Mouse (Mus musculus): ENCODE measurements around the gene Zfp213.
A peak's percentile ranks its signal among the peaks of the same experiment; 100 is the strongest.
"Not testable (repeated sequence)": the region's sequence is repeated elsewhere in the genome, so short reads cannot be mapped to it uniquely, and the experiment has no call there.

Zfp213 gene

GRCm38 (mm10) chr17:23563595-23564367 lies at the start of gene Zfp213:
Gene Zfp213, minus strand, starts transcription at chr17:23564238.
- H3K36me3 ChIP-seq (ENCODE audit: control insufficient read depth, insufficient read depth, low read length, poor library complexity, severe bottlenecking): peaks cover 2% of the 10 kb centered on the region
- no peaks in the 10 kb centered on the region for H3K27me3 ChIP-seq (ENCODE audit: control insufficient read depth, insufficient read depth, low read length, poor library complexity, severe bottlenecking)
- peak; percentile 95 for DNase-seq (ENCODE audit: low read depth, low spot score)

- DNase-seq (ENCODE audit: low read depth, low spot score): peak; percentile 94
- no peaks in the 10 kb centered on the region for H3K36me3 ChIP-seq (ENCODE audit: control insufficient read depth, insufficient read depth, low read length, poor library complexity, severe bottlenecking)
- H3K27me3 ChIP-seq (ENCODE audit: control insufficient read depth, insufficient read depth, low read length, poor library complexity, severe bottlenecking): no peaks in the 10 kb centered on the region
Observed at GRCm38 (mm10) chr17:23610361-23610800, 46.3 kb upstream of the Zfp213 start.

GRCm38 (mm10) chr17:23609612-23610011 lies 45.6 kb upstream of the Zfp213 start:
- H3K27me3 ChIP-seq (ENCODE audit: control insufficient read depth, insufficient read depth, low read length, poor library complexity, severe bottlenecking): no peaks in the 10 kb centered on the region
- DNase-seq (ENCODE audit: low read depth, low spot score): no peak
- no peaks in the 10 kb centered on the region for H3K36me3 ChIP-seq (ENCODE audit: control insufficient read depth, insufficient read depth, low read length, poor library complexity, severe bottlenecking)

- Histone ChIP-seq H3K27me3 (ENCODE audit: control insufficient read depth, insufficient read depth, low read length, poor library complexity, severe bottlenecking) (no peaks in the 10 kb centered on the region), H3K36me3 (ENCODE audit: control insufficient read depth, insufficient read depth, low read length, poor library complexity, severe bottlenecking) (no peaks in the 10 kb centered on the region)
- DNase-seq (ENCODE audit: low read depth, low spot score): no peak
Observed at GRCm38 (mm10) chr17:23605220-23605619, 41.2 kb upstream of the Zfp213 start.

GRCm38 (mm10) chr17:23604394-23604793 lies 40.4 kb upstream of the Zfp213 start:
- Histone ChIP-seq H3K27me3 (ENCODE audit: control insufficient read depth, insufficient read depth, low read length, poor library complexity, severe bottlenecking) (no peaks in the 10 kb centered on the region), H3K36me3 (ENCODE audit: control insufficient read depth, insufficient read depth, low read length, poor library complexity, severe bottlenecking) (no peaks in the 10 kb centered on the region)
- no peak for DNase-seq (ENCODE audit: low read depth, low spot score)

- Histone ChIP-seq H3K27me3 (ENCODE audit: control insufficient read depth, insufficient read depth, low read length, poor library complexity, severe bottlenecking) (no peaks in the 10 kb centered on the region), H3K36me3 (ENCODE audit: control insufficient read depth, insufficient read depth, low read length, poor library complexity, severe bottlenecking) (no peaks in the 10 kb centered on the region)
- DNase-seq (ENCODE audit: low read depth, low spot score): peak; percentile 72
Observed at GRCm38 (mm10) chr17:23603542-23603941, 39.5 kb upstream of the Zfp213 start.

- H3K36me3 ChIP-seq (ENCODE audit: control insufficient read depth, insufficient read depth, low read length, poor library complexity, severe bottlenecking): no peaks in the 10 kb centered on the region
- no peaks in the 10 kb centered on the region for H3K27me3 ChIP-seq (ENCODE audit: control insufficient read depth, insufficient read depth, low read length, poor library complexity, severe bottlenecking)
- no peak for DNase-seq (ENCODE audit: low read depth, low spot score)
Observed at GRCm38 (mm10) chr17:23603077-23603476, 39.0 kb upstream of the Zfp213 start.

GRCm38 (mm10) chr17:23601836-23602585 lies 38.0 kb upstream of the Zfp213 start:
- no peaks in the 10 kb centered on the region for H3K27me3 ChIP-seq (ENCODE audit: control insufficient read depth, insufficient read depth, low read length, poor library complexity, severe bottlenecking)

GRCm38 (mm10) chr17:23600641-23601622 lies 36.9 kb upstream of the Zfp213 start, which contains the start of gene Zscan10:
Gene Zscan10, plus strand, starts transcription at chr17:23600856.
- H3K27me3 ChIP-seq (ENCODE audit: control insufficient read depth, insufficient read depth, low read length, poor library complexity, severe bottlenecking): no peaks in the 10 kb centered on the region
- H3K36me3 ChIP-seq (ENCODE audit: control insufficient read depth, insufficient read depth, low read length, poor library complexity, severe bottlenecking): no peaks in the 10 kb centered on the region
- no peak for DNase-seq (ENCODE audit: low read depth, low spot score)

More at GRCm38 (mm10) chr17:23601836-23602585, 38.0 kb upstream of the Zfp213 start:
- H3K36me3 ChIP-seq (ENCODE audit: control insufficient read depth, insufficient read depth, low read length, poor library complexity, severe bottlenecking): no peaks in the 10 kb centered on the region
- no peak for DNase-seq (ENCODE audit: low read depth, low spot score)

- no peak for DNase-seq (ENCODE audit: low read depth, low spot score)
- Histone ChIP-seq H3K27me3 (ENCODE audit: control insufficient read depth, insufficient read depth, low read length, poor library complexity, severe bottlenecking) (no peaks in the 10 kb centered on the region), H3K36me3 (ENCODE audit: control insufficient read depth, insufficient read depth, low read length, poor library complexity, severe bottlenecking) (no peaks in the 10 kb centered on the region)
Observed at GRCm38 (mm10) chr17:23599605-23600063, 35.6 kb upstream of the Zfp213 start.

- no peaks in the 10 kb centered on the region for H3K27me3 ChIP-seq (ENCODE audit: control insufficient read depth, insufficient read depth, low read length, poor library complexity, severe bottlenecking)
- no peaks in the 10 kb centered on the region for H3K36me3 ChIP-seq (ENCODE audit: control insufficient read depth, insufficient read depth, low read length, poor library complexity, severe bottlenecking)
- peak; percentile 74 for DNase-seq (ENCODE audit: low read depth, low spot score)
Observed at GRCm38 (mm10) chr17:23598582-23599552, 34.8 kb upstream of the Zfp213 start, which contains the start of gene Zfp13. Gene Zfp13, minus strand, starts transcription at chr17:23599487.

- H3K27me3 ChIP-seq (ENCODE audit: control insufficient read depth, insufficient read depth, low read length, poor library complexity, severe bottlenecking); DNase-seq (ENCODE audit: low read depth, low spot score): not testable (repeated sequence)
Observed at GRCm38 (mm10) chr17:23595139-23595538, 31.1 kb upstream of the Zfp213 start.

GRCm38 (mm10) chr17:23592926-23593300 lies 28.9 kb upstream of the Zfp213 start:
- no peak for DNase-seq (ENCODE audit: low read depth, low spot score)
- no peaks in the 10 kb centered on the region for H3K27me3 ChIP-seq (ENCODE audit: control insufficient read depth, insufficient read depth, low read length, poor library complexity, severe bottlenecking)
- H3K36me3 ChIP-seq (ENCODE audit: control insufficient read depth, insufficient read depth, low read length, poor library complexity, severe bottlenecking): no peaks in the 10 kb centered on the region

More at GRCm38 (mm10) chr17:23595139-23595538, 31.1 kb upstream of the Zfp213 start:
- H3K36me3 ChIP-seq (ENCODE audit: control insufficient read depth, insufficient read depth, low read length, poor library complexity, severe bottlenecking): not testable (repeated sequence)

All from splenic B cell, adult 2 months (primary cell).